Mouse (Mus musculus): ENCODE measurements around the gene Nfkbib.
A peak's percentile ranks its signal among the peaks of the same experiment; 100 is the strongest.

The Nfkbib gene

DNA sequence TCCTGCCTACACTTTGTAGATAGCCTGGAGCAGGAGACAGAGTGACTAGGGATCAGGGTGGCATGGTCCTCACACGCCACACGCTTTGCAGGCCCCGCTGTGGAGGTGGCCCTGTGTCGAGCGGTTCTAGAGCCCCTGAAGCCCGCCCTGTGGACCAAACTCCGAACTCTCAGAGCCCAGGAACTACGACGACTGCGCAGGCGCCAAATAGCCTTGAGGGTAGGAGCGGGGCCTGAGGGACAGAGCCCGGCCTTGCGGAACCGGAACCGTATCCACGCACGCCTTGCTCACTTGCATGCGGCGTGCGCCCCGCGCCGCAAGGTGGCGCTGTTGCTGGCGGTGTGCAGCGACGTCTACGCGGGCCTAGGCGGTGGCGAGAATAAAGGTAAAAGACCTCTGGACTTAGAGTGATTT is 29.3 kb upstream of the Nfkbib start:
- peak; percentile 99 for DNase-seq

DNA sequence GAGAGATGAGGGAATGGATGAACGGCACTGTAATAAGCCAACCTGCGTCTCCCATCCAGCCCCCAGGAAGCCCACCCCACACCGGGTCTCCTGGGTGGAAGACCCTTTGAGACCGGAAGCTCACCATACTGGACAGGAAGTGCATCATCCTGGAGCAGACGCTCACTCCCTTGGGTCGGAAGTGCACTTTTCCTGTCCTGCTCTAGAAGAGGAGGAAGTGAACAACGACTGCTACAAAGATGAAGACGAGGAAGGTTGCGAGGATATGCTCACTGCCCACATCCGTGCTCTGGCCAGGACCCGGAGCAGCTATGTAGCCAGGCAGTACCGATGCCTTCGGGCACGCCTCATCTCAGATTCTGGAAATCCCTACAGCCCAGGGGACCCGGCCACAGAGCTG is 28.5 kb upstream of the Nfkbib start:
- DNase-seq: peak; percentile 96

DNA sequence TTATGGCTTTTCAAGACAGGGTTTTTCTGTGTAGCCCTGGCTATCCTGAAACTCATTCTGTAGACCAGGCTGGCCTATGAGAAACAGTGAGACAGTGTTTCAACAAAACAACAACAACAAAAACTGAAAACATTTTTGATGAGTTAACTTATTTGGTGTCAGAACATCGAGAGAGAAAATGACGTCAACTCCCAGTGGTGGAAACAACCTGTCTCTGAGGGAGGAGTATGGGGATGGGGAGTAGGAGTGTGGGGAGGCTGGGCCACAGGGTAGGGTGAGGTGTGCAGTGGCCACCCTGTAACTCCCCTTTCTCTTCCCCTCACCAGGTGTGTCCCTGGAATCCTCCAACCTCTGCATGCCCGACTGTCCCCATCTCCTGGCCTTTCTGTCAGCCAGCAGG is 27.2 kb upstream of the Nfkbib start:
- DNase-seq: no peak

DNA sequence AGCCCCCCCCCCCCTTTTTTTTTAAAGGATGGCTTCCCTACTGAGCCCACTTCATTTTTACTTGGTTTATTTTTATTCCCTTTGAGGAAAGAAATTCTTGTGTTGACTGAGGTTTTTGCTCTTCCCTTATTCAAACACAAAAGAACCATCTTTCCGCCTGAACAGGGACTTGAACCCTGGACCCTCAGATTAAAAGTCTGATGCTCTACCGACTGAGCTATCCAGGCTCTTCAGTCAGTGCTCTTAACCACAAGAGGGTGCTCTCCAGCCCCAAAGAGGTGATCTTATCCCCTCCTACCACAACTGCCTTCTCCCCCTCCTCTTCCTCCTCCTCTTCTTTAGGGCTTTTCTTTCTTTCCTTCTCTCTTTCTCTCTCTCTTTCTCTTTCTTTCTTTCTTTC is 26.5 kb upstream of the Nfkbib start:
- no peak for DNase-seq

DNA sequence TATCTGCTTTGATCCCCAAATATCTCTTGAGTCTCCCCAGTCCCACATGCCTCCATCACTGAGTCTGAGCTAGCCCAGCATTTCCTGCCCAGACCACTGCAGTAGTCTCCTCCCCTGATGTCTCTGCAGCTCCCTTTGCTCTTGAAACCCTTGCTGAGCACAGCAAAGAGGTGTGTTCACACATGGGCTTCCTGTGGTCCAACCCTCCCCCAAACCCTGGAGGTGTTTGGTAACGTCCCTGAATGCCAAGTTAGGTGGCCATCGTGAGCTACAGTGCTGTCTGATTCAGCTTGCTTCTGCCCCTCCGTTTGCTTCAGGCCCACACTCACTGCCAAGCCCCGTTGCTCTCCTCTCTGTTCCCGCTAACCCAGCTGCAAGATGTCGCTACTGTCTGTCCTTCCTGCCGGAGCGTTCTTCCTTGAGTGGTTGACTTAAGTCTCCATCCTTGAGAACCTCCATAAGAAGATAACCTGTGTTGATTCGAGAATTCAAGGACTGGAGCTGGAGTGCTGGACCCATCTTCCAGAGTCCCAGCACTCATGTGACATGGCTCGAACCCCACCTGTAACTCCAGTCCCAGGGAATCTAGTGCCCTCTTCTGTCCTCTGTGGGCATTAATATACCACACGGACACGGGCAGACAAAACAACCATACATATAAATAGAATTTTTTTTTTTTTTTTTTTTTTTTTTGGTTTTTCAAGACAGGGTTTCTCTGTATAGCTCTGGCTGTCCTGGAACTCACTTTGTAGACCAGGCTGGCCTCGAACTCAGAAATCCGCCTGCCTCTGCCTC is 25.3 kb upstream of the Nfkbib start:
- no peak for DNase-seq

DNA sequence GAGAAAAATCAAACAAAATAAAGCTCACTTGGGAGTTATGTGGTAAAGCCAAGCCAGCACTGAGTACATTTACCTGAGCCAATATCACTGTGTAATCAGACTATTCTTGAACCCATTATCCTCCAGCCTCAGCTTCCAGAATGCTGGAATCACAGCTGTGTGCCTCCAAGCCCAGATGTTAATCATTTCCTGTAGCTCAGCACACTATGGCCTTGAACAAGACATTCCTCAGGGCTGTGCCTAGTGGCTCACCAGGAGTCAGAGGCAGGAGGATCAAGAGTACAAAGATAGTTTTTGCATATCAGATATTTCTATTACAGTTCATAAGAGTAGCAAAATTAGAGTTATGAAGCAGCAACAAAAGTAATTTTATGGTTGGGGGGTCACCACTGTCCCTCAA is 24.4 kb upstream of the Nfkbib start:
- DNase-seq: no peak

DNA sequence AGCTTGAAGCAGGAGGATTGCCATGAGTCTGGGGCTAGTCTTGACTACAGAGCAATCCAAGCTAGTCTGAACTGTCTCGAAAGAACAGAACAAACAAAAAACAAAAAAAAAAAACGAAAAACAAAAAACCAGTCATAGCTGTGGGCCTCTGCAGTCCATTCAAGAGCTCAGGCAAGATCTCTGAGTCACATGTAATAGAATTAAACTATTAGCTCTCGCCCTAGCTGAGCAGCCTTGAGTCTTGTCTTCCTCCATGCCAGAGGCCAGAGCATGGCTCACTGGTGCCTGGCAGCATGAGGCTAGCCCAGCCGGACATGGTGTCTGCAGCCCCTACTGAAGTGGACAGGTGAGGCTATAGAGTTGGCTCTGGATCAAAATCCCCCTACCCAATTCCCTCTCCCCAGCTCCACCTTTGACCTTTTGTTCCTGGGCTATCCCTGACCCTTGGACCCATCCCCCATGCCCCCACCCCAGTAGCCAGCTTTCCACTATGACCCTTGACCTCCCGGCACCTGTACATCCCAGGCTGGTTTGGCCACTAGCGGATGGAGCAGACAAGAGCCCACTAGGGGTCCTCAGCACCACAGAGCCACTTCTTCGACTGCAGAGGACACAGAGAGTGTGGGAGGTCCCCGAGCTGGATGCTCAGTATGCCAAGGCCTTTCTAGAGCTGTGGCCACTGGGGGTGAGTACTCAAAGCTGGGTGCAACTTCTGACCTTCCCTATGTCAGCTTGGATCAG is 22.9 kb upstream of the Nfkbib start:
- DNase-seq: no peak

DNA sequence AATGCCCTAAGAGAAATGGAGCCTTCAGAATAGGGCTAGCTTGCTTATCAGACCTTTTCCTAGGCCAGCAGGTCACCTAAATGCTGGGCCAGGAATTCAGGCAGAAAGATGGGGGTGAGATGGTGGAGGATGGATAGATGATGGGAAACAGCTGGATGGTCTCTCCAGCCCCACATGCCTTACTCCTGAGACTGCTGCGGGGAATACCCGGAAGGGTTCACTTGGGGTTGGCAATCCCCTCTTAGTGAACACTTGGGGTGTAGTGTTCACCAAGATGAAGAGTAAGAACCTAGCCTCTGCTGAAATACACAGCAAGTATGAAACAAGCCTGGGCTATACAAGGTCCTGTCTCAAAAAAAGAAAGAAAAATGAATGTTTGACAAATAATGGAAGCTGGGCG is 21.9 kb upstream of the Nfkbib start:
- DNase-seq: no peak

DNA sequence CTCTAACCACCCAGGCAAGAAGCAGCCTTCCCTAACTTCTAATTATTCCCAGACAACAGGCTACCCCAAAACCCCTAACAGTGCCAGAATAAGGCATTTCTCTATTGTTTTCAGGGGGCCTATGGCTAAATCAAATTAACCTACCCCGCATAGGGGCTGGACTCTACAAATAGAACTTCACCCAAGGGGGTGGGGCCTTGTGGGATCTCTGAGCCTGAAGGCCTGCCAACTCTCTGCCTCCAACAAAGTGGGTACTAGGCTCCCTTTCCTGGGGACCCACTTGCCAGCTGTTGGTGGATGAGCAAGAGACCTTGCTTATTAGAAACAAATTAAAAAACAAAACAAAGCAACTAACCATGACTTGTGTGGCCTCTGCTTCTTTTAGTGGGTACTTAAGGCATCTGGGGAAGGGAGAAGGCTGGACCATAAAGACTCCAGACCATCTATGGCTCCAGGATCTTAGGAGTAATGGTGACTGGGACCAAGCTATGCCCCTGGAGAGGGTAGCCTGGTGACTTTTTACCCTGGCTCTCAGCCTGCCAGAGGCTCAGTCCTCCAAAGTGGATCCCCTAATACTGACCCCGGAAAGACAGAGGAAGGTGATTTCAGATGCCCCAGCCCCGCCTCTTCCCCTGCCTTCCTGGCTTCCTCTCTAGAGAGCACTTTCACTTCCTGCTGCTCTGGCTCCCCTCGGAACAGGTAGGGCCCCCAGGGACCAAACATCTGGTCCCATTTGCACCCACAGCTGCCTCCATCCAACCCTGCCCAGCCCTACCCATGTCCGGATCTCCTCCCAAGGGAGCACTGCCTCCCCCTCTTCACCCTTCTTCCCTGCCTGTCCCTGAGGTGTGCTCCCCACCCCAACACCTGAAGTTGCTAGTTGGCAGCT is 21.2 kb upstream of the Nfkbib start, which contains the start of gene Rinl:
Rinl (plus strand) TSS at position 663 of the 889 bp plus-strand sequence.
- DNase-seq: peak; percentile 96

DNA sequence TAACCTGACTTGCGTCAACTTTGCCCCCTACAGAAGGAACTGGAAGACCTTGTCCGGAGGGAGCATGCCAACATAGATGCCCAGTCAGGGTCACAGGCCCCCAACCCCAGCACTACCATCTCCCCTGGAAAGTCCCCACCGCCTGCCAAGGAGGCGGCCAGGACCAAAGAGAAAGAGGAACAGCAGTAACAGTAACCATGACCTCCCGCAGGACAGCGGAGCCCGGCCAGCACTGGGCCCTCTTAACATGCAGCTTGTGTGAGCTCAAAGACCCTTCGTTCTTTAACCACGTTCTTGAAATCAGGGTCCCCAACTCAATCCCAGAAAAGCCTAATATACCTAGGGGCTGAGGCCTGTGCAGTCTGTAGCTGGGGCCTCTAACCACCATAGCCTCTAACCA is 20.6 kb upstream of the Nfkbib start:
- no peak for DNase-seq

DNA sequence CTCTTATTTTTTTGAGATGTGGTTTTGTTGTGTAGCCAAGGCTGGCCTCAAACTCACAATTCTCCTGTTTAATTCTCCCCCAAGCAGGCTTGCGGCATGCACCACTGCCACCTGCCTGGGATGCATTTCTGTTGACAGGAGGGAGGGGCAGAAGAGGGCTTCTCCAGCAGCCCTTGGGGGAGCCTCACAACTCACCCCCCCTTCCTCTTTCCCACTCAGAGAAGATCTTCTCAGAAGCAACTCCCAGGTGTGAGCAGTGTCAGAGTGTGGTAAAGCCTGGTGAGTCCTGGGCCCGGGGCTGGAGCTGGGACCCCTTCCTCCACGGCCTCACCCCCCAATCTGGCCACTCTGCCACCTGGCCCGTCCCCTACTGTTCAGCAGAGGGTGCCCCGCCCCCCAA is 17.8 kb upstream of the Nfkbib start:
- no peak for DNase-seq

DNA sequence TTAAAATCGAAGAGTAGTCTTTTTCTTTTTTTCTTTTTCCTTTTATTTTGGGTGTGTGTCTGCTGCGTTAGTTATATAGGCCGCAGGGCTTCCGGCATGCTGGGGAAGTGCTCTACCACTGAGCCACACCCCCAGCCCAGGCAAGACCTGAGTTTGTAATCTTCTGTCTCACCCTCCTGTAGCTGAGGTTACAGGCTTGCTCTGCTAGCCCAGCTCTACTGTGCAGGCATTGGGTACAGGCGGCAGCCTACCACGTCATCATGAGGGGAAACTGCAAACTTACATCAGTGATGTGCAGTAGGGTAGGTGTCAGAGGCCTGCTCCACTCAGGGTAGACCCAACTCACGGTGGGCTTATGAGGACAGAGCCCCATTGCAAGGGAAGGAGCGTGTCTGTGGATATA is 13.9 kb upstream of the Nfkbib start:
- DNase-seq: no peak

DNA sequence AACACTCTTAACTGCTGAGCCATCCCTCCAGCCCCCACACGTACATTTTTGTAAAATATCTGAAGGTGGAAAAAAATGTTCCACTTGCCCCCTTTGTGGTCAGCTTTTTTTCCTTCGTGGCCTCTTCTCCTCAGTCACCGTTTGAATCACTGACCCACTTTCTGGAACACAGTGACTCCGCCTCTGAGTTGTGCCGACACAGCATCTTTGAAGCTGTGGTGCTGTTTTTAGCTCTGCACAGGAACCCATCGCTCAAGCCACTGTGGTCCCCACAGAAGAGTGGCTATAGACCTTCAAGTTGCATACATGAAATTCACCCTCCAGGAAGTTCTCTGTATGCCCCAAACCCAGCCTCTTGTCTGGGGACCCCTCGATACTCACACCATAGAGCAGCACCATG is 13.5 kb upstream of the Nfkbib start:
- peak; percentile 95 for DNase-seq

DNA sequence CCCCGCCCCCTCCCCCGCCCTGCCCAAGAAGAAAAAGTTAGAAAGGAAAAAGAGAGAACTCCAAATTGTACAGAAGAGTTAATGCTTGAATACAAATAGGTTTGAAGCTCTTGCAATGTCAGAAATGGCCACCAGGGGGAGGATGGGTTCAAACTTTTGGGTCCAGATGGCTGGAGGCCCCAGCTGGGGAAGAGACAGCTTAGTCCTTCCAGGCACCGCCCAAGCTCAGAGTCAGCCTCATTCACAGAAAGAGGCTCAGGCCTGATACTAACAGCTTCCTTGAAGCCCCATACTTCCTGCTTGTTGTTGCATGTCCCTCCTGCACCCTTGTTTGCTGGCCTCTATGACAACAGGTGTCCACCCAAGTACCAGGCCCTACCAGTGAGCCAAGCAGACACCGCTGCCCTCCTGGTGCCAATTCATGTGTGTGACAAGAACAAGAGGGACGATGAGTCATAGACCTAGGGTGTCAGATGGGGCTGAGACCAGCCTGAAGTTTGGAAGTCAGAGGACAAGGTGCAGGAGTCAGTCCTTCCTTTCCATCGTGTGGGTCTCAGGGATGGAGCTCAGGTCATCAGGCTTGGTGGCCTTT is 12.9 kb upstream of the Nfkbib start:
- peak; percentile 98 for DNase-seq

DNA sequence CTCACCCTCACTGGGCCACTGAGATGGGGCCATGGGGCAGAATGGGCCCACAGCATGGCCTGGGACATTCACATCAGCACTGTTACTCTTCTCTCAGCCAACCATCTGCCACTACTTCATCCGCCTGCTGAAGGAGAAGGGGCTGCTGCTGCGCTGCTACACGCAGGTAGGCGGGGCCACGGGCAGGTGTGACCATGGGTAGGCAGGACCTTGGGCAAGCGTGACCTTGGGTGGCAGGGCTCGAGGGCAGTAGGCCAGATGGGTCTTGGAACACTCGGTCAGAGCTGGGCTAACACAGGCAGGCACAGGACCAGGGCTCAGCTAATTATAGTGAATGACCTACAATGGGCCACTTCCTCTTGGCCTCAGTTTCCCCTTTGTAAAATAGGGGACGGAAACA is 11.5 kb upstream of the Nfkbib start:
- DNase-seq: no peak

DNA sequence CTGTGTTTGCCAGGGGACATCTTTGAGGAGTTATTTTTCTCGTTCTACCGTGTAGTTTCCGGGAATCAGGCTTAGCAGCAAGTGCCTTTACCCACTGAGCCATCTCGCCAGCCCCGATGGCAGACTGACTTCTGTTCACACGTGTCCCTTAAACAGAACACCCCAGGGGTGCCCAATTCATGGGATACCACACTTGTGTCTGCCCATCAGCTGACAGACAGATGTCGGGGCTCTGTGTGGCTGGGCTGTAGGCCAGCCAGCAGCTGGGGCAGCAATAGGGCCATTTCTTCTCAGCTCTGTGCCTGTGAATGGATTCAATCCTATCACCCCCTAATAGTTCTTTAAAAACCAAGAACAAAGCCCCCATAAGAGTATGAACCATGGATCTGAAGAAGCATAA is 7.8 kb upstream of the Nfkbib start:
- DNase-seq: no peak

DNA sequence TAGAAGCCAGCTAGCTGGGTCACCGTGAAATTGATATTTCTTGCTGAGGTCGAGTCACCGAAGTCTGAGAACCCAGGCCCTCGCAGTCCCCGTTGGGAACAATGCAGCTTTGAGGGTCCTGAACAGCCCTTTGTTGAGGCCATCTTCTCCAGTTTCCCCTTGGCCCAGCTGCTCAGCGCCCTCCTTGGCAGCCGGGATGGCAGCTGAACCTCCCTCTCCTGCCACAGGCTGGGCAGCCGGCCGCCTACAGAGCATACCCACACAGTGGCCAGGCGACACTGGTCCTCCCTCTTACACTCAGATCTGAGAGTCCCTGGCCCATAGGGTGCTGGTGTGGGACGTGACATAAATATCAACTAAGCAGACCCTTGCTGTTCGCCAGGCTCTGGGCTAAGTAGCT is 6.9 kb upstream of the Nfkbib start:
- no peak for DNase-seq

DNA sequence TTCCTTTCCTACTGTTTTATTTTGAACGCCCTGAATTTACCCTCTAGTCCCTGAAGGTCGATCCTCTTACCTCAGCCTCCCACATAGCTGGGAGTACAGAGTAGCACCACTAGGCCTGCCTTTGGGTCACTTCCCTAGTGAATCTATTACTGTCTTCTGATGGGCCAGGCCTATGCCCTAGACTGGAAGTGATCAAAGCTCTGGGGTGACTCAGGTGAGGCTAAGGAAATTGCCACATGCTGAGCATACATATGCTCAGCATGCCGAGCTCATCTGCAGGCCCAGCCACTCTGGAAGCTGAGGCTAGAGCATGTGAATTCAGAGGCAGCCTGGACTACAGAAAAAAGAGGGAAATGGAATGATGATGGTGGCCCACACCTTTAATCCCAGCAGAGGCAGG is 5.9 kb upstream of the Nfkbib start:
- DNase-seq: no peak

DNA sequence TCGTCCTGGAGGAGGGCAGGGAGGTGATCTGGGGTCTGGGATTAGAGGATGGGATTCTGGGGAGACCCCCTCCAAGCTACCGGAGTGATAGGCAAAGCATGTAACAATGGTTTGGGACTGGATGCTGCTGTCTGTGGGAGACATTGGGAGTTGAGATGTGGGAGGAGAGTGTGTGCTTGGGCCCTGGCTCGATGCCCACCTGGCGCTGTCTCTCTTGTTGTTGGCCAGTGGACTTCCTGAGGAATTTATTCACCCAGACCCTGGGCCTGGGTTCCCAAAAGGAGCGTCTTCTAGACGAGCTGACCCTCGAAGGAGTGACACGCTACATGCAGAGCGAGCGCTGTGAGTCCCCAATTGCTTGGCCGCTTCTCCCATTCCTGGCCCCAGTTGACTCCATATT is 4.6 kb upstream of the Nfkbib start:
- no peak for DNase-seq

DNA sequence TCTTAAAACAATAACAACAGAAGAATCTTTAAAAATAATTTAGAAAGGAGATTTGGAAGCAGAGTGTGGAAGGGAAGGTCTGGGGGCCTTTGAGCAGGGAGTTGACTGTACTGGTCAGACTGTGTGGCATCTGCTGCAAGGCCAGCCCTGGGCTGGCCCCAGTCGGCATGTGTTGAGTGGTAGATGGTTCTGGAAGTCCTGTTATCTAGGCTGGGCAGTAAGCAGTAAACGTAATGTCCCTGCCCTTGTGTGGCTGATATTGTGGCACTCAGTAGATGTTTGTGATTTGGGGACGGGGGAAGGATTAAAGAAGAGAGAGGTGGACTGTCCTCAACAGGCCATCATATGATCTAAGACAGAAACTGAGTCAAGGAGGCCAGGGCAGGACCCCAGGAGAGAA is 3.0 kb upstream of the Nfkbib start:
- no peak for DNase-seq

DNA sequence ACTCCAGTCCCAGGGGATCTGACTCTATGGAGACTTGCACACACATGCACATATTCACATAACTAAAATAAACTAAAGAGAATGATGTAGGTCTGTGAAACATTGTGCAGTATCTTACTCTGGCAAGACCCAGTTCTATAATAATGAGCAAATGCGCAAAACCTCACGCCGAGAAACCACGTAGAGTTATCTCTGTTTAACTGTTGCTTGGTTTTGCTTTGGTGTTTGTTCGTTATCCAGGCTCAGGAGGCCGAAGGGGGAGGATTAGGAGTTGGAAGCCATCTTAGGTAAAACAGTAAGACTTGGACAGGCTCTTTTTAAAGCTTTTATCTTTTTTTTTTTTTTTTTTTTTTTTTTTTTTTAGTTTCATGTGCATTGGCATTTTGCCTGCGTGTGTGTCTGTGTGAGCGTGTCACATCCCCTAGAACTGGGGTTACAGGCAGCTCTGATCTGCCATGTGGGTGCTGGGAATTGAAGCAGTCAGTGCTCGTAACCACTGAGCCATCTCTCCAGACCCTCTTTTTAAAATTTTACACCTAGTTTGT is 2.2 kb upstream of the Nfkbib start:
- DNase-seq: no peak

DNA sequence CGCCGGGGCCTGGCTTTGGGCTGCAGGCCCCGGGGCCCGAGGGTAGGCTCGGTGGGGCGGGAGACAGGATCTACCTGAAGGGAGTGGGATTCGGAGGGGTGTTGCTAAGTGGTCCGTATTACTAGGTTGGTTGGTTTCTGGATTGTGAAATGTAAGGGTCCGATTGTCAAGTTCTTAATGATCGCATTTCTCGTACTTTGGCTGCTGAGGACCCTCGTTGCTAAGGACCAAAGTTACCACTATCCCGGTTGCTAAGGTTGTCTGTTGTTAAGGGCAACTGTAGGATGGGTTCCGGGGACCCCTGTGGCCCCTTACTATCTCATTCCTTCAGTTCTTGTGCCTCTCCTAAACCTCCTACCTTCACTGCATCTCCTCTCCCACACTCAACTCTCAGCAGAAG is 402 bp downstream of the Nfkbib start:
- no peak for DNase-seq

Measured in heart, adult 11 months (tissue).